Mouse (Mus musculus): ENCODE measurements around the gene Fscn2. TPM values are rescaled to one million over a fixed set of nuclear protein-coding genes. Genes with fewer than 3 reads are reported as not detected.
"Not testable (repeated sequence)": the region's sequence is repeated elsewhere in the genome, so short reads cannot be mapped to it uniquely, and the experiment has no call there.

Fscn2 gene
- total RNA-seq, 4 experiments from 2014 or later, result 0.37 to 1.2 TPM; not detected in 2

GRCm38 (mm10) chr11:120395661-120396060 lies 34.3 kb downstream of the Fscn2 start:
- DNase-seq (ENCODE audit: low spot score in 2 of 2), result no peak

GRCm38 (mm10) chr11:120397602-120398001 lies 36.3 kb downstream of the Fscn2 start:
- no peak for DNase-seq (ENCODE audit: low spot score in 2 of 2)

- no peak for DNase-seq (ENCODE audit: low spot score in 2 of 2)
Measured at GRCm38 (mm10) chr11:120399319-120399718, 38.0 kb downstream of the Fscn2 start.

- no peak for DNase-seq (ENCODE audit: low spot score in 2 of 2)
Measured at GRCm38 (mm10) chr11:120404814-120405213, 43.5 kb downstream of the Fscn2 start.

- no peak for DNase-seq (ENCODE audit: low spot score in 2 of 2)
Measured at GRCm38 (mm10) chr11:120405867-120406266, 44.5 kb downstream of the Fscn2 start.

- DNase-seq (ENCODE audit: low spot score in 2 of 2), result no peak
Measured at GRCm38 (mm10) chr11:120406445-120406844, 45.1 kb downstream of the Fscn2 start.

GRCm38 (mm10) chr11:120413621-120414020 lies 52.3 kb downstream of the Fscn2 start:
- not testable (repeated sequence) for DNase-seq (ENCODE audit: low spot score in 2 of 2)

Small RNAs within 50 kb of the gene (microRNA-seq; reads per million reads assigned to microRNA genes)
- 0 reads per million in 2 experiments for gene Gm23419
- 0.63 to 3.7 reads per million in 2 experiments for gene Mir6935

Other genes starting within 250 kb of the Fscn2 start
- gene Slc38a10, start 210.2 kb upstream of the Fscn2 start, total RNA-seq (2022), result 10 to 100 TPM; 80.0 to 98.8 (median 89.6) TPM
- gene Bahcc1, start 128.6 kb upstream of the Fscn2 start, total RNA-seq (2022), result 10 to 100 TPM; 20.8 to 23.0 (median 21.6) TPM
- gene Actg1, start 13.0 kb upstream of the Fscn2 start, total RNA-seq (2022), result 1,000 to 10,000 TPM; 1,267 to 1,347 (median 1,329) TPM
- gene Faap100, start 17.2 kb downstream of the Fscn2 start, total RNA-seq (2022), result 10 to 100 TPM; 14.0 to 17.2 (median 14.9) TPM
- 10 to 100 TPM; 64.8 to 69.9 (median 68.4) TPM for gene Nploc4, start 76.2 kb downstream of the Fscn2 start, total RNA-seq (2022)
- gene Tspan10, start 81.1 kb downstream of the Fscn2 start, total RNA-seq (2022), result 1 to 10 TPM in 2 of 4 experiments, not detected in 2; 2.0 to 2.4 TPM
- under 1 TPM; 0.30 to 0.96 (median 0.41) TPM for gene Pde6g, start 92.0 kb downstream of the Fscn2 start, total RNA-seq (2022)
- 10 to 100 TPM; 13.6 to 20.6 (median 17.4) TPM for gene Oxld1, start 96.5 kb downstream of the Fscn2 start, total RNA-seq (2022)
- 10 to 100 TPM; 16.8 to 25.8 (median 22.1) TPM for gene Ccdc137, start 96.6 kb downstream of the Fscn2 start, total RNA-seq (2022)
- gene Arl16, start 106.1 kb downstream of the Fscn2 start, total RNA-seq (2022), result 10 to 100 TPM; 52.6 to 63.3 (median 56.8) TPM
- gene Mrpl12, start 123.1 kb downstream of the Fscn2 start, total RNA-seq (2022), result 10 to 100 TPM; 63.2 to 67.7 (median 64.4) TPM
- gene Slc25a10, start 130.3 kb downstream of the Fscn2 start, total RNA-seq (2022), result 10 to 100 TPM; 21.2 to 25.8 (median 24.0) TPM
- gene Gcgr, start 169.2 kb downstream of the Fscn2 start, total RNA-seq (2022), result under 1 TPM in 1 of 4 experiments, not detected in 3; 0.17 TPM
- gene Mcrip1, start 188.2 kb downstream of the Fscn2 start, total RNA-seq (2022), result 10 to 100 TPM; 71.6 to 75.9 (median 74.1) TPM
- not detected for gene Ppp1r27, start 189.6 kb downstream of the Fscn2 start, total RNA-seq (2022)
- gene P4hb, start 211.7 kb downstream of the Fscn2 start, total RNA-seq (2022), result 100 to 1,000 TPM; 110 to 142 (median 130) TPM
- gene Arhgdia, start 220.1 kb downstream of the Fscn2 start, total RNA-seq (2022), result 100 to 1,000 TPM; 307 to 323 (median 320) TPM
- gene Alyref, start 236.8 kb downstream of the Fscn2 start, total RNA-seq (2022), result 10 to 100 TPM; 47.7 to 64.6 (median 51.9) TPM
- 100 to 1,000 TPM in 2 of 4 experiments, 10 to 100 TPM in 2; 98.1 to 101 (median 99.4) TPM for gene Anapc11, start 236.9 kb downstream of the Fscn2 start, total RNA-seq (2022)
- 1 to 10 TPM in 2 of 4 experiments, not detected in 2; 1.1 to 1.8 TPM for gene Npb, start 246.9 kb downstream of the Fscn2 start, total RNA-seq (2022)